Mouse (Mus musculus): ENCODE measurements around the gene Tmem234. TPM values are rescaled to one million over a fixed set of nuclear protein-coding genes. Genes with fewer than 3 reads are reported as not detected.
"Not testable (repeated sequence)": the region's sequence is repeated elsewhere in the genome, so short reads cannot be mapped to it uniquely, and the experiment has no call there.

Tmem234 gene
- total RNA-seq (2014; fragmentation: Nextera tagmentation) (68.9 and 102 TPM in 2 replicates), total RNA-seq (2017) (73.9 and 74.9 TPM in 2 replicates)

GRCm38 (mm10) chr4:129600233-129601158, at the start of gene Tmem234, which contains the start of gene Eif3i:
Gene Tmem234 (plus strand): TSS chr4:129600668.
Gene Eif3i (minus strand): TSS chr4:129600648.
- peak; percentile 97 for ATAC-seq (replicated peaks; ENCODE audit: poor library complexity, severe bottlenecking)

- not testable (repeated sequence) for ATAC-seq (replicated peaks; ENCODE audit: poor library complexity, severe bottlenecking)
Observed at GRCm38 (mm10) chr4:129554512-129554911, 46.0 kb upstream of the Tmem234 start.

- ATAC-seq (replicated peaks; ENCODE audit: poor library complexity, severe bottlenecking), result peak; percentile 56
Observed at GRCm38 (mm10) chr4:129555421-129555861, 45.0 kb upstream of the Tmem234 start.

GRCm38 (mm10) chr4:129555862-129556531, 44.5 kb upstream of the Tmem234 start:
- ATAC-seq (replicated peaks; ENCODE audit: poor library complexity, severe bottlenecking), result peak; percentile 36

- ATAC-seq (replicated peaks; ENCODE audit: poor library complexity, severe bottlenecking), result peak; percentile 90
Observed at GRCm38 (mm10) chr4:129556532-129557223, 43.8 kb upstream of the Tmem234 start.

GRCm38 (mm10) chr4:129557256-129557808, 43.1 kb upstream of the Tmem234 start:
- ATAC-seq (replicated peaks; ENCODE audit: poor library complexity, severe bottlenecking), result no peak

- ATAC-seq (replicated peaks; ENCODE audit: poor library complexity, severe bottlenecking), result no peak
Observed at GRCm38 (mm10) chr4:129558321-129558955, 42.0 kb upstream of the Tmem234 start.

GRCm38 (mm10) chr4:129561184-129561583, 39.3 kb upstream of the Tmem234 start:
- no peak for ATAC-seq (replicated peaks; ENCODE audit: poor library complexity, severe bottlenecking)

- no peak for ATAC-seq (replicated peaks; ENCODE audit: poor library complexity, severe bottlenecking)
Observed at GRCm38 (mm10) chr4:129563718-129564117, 36.8 kb upstream of the Tmem234 start.

- ATAC-seq (replicated peaks; ENCODE audit: poor library complexity, severe bottlenecking), result no peak
Observed at GRCm38 (mm10) chr4:129565139-129565538, 35.3 kb upstream of the Tmem234 start.

GRCm38 (mm10) chr4:129568366-129568765, 32.1 kb upstream of the Tmem234 start:
- no peak for ATAC-seq (replicated peaks; ENCODE audit: poor library complexity, severe bottlenecking)

GRCm38 (mm10) chr4:129570028-129570427, 30.4 kb upstream of the Tmem234 start:
- ATAC-seq (replicated peaks; ENCODE audit: poor library complexity, severe bottlenecking), result no peak

- no peak for ATAC-seq (replicated peaks; ENCODE audit: poor library complexity, severe bottlenecking)
Observed at GRCm38 (mm10) chr4:129571551-129572084, 28.9 kb upstream of the Tmem234 start.

GRCm38 (mm10) chr4:129572236-129573092, 28.0 kb upstream of the Tmem234 start:
- no peak for ATAC-seq (replicated peaks; ENCODE audit: poor library complexity, severe bottlenecking)

GRCm38 (mm10) chr4:129573093-129573370, 27.4 kb upstream of the Tmem234 start:
- no peak for ATAC-seq (replicated peaks; ENCODE audit: poor library complexity, severe bottlenecking)

- ATAC-seq (replicated peaks; ENCODE audit: poor library complexity, severe bottlenecking), result no peak
Observed at GRCm38 (mm10) chr4:129573430-129573829, 27.0 kb upstream of the Tmem234 start, which contains the start of gene Lck. Gene Lck (minus strand): TSS chr4:129573641.

GRCm38 (mm10) chr4:129575171-129575844, 25.2 kb upstream of the Tmem234 start:
- ATAC-seq (replicated peaks; ENCODE audit: poor library complexity, severe bottlenecking), result peak; percentile 77

GRCm38 (mm10) chr4:129576863-129577491, 23.5 kb upstream of the Tmem234 start:
- peak; percentile 60 for ATAC-seq (replicated peaks; ENCODE audit: poor library complexity, severe bottlenecking)

Measured in granulocyte monocyte progenitor cell, adult 5-6 weeks (primary cell).